Mouse (Mus musculus) Muller cell, postnatal 12 days (primary cell): ENCODE measurements around the gene Pln.

Experiments used
- DNase-seq: peaks from one replicate; pipeline ENCODE4 v3.0.0-alpha.2; 2015; ENCODE audit errors: inconsistent ontology term

The Pln gene

DNA sequence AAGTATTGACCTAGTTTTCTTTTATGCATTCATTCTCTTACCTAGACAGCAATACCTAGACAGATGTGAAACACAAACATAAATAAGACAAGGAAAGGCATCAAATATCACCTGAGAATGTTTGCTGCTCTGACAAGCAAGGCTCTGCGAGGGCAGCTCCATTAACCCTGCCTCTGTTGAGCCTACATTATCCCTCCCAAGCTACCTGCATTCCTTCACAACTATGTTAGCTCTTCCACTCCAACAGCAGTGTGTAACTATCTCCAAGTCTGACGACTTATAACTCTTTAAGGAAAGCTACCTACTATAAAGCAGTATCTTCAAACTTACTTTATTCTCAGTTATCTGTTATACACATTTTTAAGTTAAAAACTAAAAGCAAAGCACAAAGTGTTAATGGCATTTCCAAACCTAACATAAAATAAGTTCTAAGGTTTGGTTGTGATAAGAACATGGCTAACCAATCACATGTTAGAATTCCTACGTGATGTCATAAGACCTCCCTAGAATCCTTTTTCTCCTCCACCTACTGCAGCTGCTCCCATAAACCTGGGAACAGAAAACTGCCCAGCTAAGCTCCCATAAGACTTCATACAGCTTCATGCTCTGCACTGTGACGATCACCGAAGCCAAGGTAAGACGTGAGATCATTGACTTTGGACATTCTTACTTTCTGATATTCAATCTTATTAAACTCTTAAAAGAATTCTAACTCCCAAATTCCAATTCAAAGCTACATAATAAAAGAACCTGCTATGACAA, at the start of gene Pln:
TSS of gene Pln (plus strand) at position 506 of the 762 bp plus-strand sequence.
- no peak for DNase-seq

DNA sequence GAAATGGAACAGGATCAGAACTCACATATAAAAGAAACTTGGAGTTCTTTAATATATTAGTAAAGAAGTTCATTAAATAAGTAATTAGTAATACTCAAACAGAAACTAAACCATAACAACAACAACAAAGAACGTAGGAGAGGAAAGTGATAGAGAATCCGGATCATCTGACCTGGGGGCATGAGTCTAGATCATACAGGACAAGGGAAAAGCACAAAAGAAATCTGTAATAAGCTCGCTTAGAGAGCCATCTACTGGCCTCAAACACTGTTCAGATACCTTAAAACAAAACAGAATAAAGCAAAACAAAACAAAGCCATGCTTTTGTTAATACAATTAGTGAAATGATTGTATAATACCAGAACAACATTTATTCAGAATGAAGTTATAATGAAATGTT, 31.6 kb upstream of the Pln start:
- DNase-seq = peak; percentile 47

DNA sequence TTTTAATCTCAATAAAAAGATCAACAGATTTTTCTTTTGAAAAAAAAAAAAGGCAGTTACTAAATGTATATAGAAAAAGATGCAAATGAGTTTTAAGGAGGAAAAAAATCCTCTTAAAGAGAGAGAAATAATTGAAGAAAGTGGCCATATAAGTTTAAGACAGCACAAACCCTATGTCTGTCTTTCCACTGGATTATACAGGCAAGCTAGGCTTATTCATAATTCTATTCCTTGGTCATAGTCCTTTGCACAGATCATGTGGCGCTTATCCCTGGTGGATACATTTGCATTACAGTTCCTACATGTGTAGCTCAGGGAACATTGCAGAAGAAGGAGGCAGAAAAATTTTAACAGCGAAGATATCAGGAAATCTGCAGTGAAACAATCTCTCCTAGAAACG, 30.8 kb upstream of the Pln start:
- DNase-seq = no peak

DNA sequence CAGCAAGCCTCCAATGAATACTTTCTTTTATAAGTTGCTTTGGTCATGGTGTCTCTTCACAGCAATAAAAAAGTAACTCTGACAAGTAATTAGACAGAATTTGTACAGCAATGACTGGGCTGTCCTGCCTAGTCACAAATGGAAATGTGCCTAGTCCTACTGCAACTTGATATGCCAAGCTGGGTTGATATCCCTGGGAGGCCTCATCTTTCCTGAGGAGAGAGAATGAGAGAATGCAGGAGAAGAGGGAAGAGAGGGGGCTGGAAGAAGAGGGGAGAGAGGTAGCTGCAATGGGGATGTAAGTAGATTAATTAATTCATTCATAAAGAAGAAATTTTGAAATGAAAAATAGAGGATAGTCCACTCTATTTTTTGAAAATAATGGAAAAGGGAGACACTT, 14.1 kb upstream of the Pln start:
- DNase-seq = no peak

GRCm38 (mm10) chr10:53324663-53325062, 12.8 kb upstream of the Pln start:
- peak; percentile 54 for DNase-seq

DNA sequence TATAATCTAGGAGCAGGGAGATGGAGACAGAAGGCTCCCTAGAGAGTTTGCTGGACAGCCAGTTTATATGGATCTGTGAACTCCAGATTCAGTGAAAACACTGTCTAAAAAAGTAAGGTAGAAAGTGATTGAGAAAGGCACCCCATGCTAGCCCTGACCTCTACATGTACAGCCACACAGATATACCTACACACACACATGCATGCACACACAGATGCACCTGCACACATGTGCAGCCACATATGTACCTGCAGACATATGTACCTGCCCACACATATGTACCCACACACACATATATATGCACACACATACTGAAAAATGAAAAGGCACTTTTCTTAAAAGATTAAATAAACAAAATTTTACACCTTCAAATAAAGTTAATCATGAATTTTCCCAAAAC, 11.1 kb upstream of the Pln start:
- no peak for DNase-seq

GRCm38 (mm10) chr10:53329257-53329656, 8.2 kb upstream of the Pln start:
- no peak for DNase-seq

- no peak for DNase-seq
Measured at GRCm38 (mm10) chr10:53332752-53333151, 4.7 kb upstream of the Pln start.

DNA sequence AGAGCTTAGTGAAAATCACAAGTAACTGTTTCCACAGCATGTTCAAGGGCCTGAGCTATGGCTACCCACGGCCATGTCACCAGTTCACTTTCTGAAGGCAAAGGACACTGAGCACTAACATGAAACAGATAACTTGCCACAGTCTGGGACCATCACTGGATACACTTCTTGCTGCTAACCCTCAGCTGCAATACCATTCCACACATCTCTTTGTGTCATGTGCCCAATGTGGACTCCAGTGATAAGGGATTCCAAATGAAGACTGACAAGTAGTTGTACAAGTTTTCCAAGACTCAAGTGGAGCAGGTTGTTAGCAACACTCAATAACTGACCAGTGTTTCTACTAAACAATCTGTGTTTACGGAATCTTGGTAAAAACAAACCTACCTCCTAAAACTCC, 2.2 kb upstream of the Pln start:
- no peak for DNase-seq

- DNase-seq = no peak
Measured at GRCm38 (mm10) chr10:53335974-53336373, 1.5 kb upstream of the Pln start.

GRCm38 (mm10) chr10:53339045-53339444, 1.6 kb downstream of the Pln start:
- DNase-seq = no peak

- DNase-seq = no peak
Measured at GRCm38 (mm10) chr10:53341288-53341965, 4.0 kb downstream of the Pln start.

GRCm38 (mm10) chr10:53342166-53342728, 4.8 kb downstream of the Pln start:
- no peak for DNase-seq

DNA sequence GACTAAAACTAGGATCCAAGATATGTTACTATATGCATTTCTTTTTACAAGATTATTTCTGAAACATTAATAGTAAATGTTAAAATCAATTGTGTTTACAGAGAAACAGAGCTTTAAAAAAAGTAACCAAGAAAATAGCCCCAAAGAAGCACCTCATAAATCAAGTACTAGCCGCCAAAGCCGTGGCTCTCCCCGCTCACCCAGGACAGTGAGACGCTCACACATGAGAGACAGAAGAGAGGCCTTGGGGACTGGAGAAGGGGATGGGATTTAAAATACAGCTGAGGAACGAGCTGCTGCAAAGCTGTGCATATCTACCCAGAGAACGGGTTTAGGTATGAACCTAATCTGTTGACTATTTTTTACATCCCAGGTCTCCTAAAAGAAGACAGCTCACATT, 5.9 kb downstream of the Pln start:
- DNase-seq = no peak

DNA sequence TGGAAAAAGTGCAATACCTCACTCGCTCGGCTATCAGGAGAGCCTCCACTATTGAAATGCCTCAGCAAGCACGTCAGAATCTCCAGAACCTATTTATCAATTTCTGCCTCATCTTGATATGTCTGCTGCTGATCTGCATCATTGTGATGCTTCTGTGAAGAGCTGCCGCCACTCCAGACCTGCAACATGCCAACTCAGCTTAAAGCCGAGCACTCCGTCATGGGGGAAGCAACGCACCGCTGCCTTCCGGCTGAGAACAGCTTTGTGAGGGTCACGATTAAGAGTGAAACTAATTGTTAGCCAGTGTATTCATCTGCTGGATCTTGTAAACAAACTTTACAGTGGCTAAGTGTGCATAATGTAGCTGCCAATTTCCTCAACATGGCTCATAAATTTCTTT, 6.4 kb downstream of the Pln start:
- DNase-seq = no peak

GRCm38 (mm10) chr10:53345508-53345907, 8.0 kb downstream of the Pln start:
- DNase-seq = no peak

- DNase-seq = peak; percentile 28
Measured at GRCm38 (mm10) chr10:53346506-53346905, 9.0 kb downstream of the Pln start.

- no peak for DNase-seq
Measured at GRCm38 (mm10) chr10:53346916-53347315, 9.4 kb downstream of the Pln start.

DNA sequence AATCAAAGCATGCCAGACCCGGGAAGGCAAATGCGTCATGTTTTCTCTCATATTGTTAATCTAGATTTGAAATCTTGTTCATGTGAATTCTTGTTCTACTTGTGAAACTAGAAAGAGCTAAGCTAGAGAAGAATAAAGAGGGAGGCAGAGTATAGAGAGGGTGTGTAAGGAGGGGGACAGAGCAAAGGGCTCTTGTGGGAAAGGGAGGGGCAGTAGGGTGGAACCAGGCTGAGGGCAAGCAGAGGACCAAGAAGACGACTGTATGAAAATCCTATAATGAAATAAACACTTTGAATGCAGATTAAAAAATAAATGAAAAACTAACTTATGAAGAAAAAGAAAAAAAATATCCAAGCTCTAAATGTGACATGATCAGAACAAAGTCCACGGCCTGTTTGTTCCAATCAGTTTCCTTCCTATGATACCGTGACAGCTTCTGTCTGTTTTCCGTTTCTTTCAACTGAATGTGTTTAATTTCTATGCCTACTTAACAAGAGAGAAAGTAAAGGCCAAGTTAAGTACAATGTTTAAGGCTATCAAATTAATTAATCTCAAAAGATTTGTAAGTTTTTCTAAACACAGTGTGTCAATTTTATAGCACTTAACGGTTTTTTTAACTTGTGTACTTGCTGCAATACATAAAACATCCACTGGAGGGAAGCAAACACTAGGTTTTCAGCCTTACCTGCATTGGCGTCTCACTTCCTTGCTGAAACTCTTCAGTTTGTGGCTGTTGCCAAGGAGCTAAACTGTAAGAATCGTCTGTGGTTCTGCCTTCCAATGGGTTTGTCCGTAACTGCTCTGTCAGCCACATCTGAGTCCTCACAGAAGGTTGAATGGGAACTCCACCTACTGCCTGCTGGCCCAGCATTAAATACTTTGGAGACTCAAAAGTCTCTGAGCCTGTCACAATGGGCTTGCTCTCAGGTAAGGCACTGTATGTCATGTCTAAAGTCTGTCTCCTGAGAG, 10.6 kb downstream of the Pln start:
- DNase-seq = peak; percentile 52

- DNase-seq = no peak
Measured at GRCm38 (mm10) chr10:53349254-53349653, 11.8 kb downstream of the Pln start.

DNA sequence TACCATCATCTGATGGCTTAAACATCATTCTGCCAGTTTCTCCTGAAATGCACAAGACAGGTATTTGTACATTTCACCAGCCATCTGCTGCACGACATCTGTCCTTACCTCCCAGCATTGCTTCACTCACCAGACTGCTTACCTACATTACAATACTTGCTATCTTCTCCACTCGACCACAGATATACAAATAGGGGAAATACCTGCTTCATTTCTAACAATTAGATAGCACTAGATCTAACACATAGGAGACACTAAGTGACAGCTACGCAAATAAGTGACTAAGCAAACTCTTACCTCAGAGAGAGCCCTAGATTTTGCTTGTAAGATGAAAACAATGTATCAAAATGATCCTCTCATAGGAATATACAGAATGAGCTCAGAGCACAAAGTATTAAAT, 16.2 kb downstream of the Pln start:
- DNase-seq = no peak

DNA sequence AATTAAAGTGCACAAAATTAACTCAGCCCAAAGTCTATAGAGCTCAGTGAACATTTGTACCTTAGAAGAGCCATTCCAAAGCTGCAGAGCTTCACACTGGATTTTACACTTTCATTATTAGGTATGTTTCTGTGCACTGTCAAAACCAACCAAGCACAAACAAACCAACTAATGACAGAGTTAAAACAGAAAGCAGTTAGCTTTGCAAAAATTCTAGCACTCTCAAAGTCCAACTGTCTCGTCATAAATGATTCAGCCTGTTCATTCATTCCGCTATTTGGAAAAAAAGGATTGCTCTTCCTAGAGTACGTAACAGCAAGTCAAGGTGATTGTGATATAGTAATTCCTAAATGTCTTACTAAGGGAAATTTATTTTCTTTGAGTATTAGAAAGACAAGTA, 21.5 kb downstream of the Pln start:
- no peak for DNase-seq
